Mouse (Mus musculus): ENCODE data around the gene Dhx30.
"Not testable (repeated sequence)": the region's sequence is repeated elsewhere in the genome, so short reads cannot be mapped to it uniquely, and the experiment has no call there.

Dhx30 gene

DNA sequence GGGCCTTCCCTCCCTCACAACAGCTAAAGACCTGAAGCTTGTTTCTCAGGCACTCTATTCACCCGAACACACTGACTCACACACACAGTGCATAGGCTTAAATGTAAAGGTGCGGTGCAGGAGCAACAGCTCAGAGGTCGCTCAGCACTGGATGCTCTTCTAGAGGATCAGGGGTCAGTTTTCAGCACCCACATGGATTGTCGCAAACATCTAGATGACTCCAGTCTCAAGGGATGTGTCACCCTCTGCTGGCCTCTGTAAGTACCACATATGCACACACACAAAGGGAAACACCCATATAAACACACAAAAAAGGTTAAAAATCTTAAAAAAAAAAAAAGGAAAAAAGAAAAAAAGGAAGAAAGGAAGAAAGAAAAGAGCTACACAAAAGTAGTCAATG is 22.9 kb downstream of the Dhx30 start:
- DNase-seq (ENCODE audit: low read depth, low spot score), result no peak

GRCm38 (mm10) chr9:110093303-110093702 is 24.3 kb downstream of the Dhx30 start:
- no peak for DNase-seq (ENCODE audit: low read depth, low spot score)

- DNase-seq (ENCODE audit: low read depth, low spot score), result no peak
Measured at GRCm38 (mm10) chr9:110085693-110086092, 31.9 kb downstream of the Dhx30 start.

- no peak for DNase-seq (ENCODE audit: low read depth, low spot score)
Measured at GRCm38 (mm10) chr9:110084201-110084964, 33.2 kb downstream of the Dhx30 start.

DNA sequence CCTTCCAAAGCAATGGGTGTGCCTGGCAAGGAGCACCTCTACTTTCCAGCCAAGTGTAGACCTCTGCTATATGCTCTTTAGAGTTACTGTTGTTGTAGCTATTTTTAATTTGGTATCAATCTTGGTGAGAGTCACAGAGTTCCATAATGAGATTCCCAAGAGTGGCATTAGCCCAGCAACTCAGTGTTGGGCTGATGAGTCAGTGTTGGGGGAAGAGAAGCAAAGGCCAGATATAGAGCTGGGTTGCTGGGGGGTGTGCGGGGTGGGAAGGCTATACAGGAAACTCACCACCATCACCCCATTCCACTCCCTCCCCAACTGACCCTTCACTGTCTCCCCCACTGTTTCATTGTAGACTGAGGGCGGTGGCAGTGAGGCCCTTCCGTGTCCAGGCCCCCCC is 36.6 kb downstream of the Dhx30 start:
- no peak for DNase-seq (ENCODE audit: low read depth, low spot score)

DNA sequence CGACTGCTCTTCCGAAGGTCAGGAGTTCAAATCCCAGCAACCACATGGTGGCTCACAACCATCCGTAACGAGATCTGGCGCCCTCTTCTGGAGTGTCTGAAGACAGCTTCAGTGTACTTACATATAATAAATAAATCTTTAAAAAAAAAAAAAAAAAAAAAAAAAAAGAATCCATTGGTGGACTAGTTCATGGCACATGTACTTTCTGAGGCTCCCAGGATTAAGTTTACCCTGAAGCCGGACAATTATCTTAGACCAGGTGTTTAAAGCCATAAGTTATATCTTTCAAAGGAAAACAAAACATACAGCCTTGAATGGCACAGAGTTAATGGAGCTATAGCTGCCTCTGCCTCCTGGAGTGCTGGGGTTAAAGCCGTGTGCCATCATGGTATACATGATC is 41.2 kb downstream of the Dhx30 start:
- DNase-seq (ENCODE audit: low read depth, low spot score), result not testable (repeated sequence)

DNA sequence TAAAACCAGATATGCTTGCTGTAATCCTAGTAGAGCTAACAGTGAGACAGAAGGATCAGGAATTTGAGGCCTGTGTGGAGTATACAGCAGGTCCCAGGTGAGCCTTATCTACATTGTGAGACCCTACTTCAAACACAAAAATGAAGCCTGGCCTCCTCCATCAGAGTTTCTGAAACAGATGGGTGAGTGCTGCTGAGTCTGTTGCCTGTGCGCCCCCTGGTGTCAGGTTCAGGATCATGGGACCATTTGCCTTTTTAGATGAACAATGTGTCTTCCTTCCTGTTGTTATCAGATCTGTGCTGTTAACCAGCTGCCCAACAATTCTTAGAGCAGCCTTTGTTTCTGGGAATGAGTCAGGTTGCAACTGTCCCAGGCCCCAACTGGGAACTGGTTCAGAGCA is 45.8 kb downstream of the Dhx30 start:
- peak; percentile 66 for DNase-seq (ENCODE audit: low read depth, low spot score)

- no peak for DNase-seq (ENCODE audit: low read depth, low spot score)
Measured at GRCm38 (mm10) chr9:110071011-110071410, 46.6 kb downstream of the Dhx30 start.

- DNase-seq (ENCODE audit: low read depth, low spot score), result no peak
Measured at GRCm38 (mm10) chr9:110070358-110070757, 47.3 kb downstream of the Dhx30 start.

DNA sequence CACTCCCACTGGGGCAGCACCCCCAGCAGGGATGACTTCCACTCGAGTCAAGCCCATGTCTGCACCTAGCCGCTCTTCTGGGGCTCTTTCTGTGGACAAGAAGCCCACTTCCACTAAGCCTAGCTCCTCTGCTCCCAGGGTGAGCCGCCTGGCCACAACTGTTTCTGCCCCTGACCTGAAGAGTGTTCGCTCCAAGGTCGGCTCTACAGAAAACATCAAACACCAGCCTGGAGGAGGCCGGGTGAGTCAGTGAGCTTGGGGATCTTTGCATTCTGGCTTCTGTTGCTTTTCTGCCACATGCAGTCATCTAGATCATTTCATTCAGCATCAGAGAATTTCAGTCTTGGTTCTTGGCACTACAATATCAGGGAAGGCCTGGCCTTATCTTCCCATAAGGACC is 48.9 kb downstream of the Dhx30 start:
- no peak for DNase-seq (ENCODE audit: low read depth, low spot score)

- DNase-seq (ENCODE audit: low read depth, low spot score), result no peak
Measured at GRCm38 (mm10) chr9:110064641-110065040, 53.0 kb downstream of the Dhx30 start.

- no peak for DNase-seq (ENCODE audit: low read depth, low spot score)
Measured at GRCm38 (mm10) chr9:110062861-110063260, 54.8 kb downstream of the Dhx30 start.

GRCm38 (mm10) chr9:110062405-110062804 is 55.2 kb downstream of the Dhx30 start:
- no peak for DNase-seq (ENCODE audit: low read depth, low spot score)

GRCm38 (mm10) chr9:110060761-110061160 is 56.9 kb downstream of the Dhx30 start:
- no peak for DNase-seq (ENCODE audit: low read depth, low spot score)

GRCm38 (mm10) chr9:110057200-110057599 is 60.4 kb downstream of the Dhx30 start:
- no peak for DNase-seq (ENCODE audit: low read depth, low spot score)

- DNase-seq (ENCODE audit: low read depth, low spot score), result no peak
Measured at GRCm38 (mm10) chr9:110054781-110055180, 62.8 kb downstream of the Dhx30 start.

DNA sequence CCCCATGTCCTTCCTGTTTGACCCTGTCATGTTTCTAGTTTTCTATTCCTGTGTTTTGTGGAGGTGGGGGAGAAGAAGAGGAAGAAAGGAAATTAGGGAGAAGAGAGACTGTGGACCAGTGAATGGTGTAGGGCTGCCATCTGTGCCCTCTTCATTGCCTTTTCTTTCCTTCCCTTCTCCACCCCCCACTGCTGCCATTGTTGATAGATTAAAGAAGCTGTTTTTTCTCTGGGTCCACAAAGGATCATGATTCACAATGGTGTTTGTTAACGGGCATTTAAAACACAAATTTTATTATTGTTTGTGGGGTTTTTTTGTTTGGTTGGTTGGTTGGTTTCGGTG is 63.6 kb downstream of the Dhx30 start:
- no peak for DNase-seq (ENCODE audit: low read depth, low spot score)

- DNase-seq (ENCODE audit: low read depth, low spot score), result no peak
Measured at GRCm38 (mm10) chr9:110053305-110054079, 64.1 kb downstream of the Dhx30 start.

- DNase-seq (ENCODE audit: low read depth, low spot score), result no peak
Measured at GRCm38 (mm10) chr9:110052951-110053304, 64.7 kb downstream of the Dhx30 start.

DNA sequence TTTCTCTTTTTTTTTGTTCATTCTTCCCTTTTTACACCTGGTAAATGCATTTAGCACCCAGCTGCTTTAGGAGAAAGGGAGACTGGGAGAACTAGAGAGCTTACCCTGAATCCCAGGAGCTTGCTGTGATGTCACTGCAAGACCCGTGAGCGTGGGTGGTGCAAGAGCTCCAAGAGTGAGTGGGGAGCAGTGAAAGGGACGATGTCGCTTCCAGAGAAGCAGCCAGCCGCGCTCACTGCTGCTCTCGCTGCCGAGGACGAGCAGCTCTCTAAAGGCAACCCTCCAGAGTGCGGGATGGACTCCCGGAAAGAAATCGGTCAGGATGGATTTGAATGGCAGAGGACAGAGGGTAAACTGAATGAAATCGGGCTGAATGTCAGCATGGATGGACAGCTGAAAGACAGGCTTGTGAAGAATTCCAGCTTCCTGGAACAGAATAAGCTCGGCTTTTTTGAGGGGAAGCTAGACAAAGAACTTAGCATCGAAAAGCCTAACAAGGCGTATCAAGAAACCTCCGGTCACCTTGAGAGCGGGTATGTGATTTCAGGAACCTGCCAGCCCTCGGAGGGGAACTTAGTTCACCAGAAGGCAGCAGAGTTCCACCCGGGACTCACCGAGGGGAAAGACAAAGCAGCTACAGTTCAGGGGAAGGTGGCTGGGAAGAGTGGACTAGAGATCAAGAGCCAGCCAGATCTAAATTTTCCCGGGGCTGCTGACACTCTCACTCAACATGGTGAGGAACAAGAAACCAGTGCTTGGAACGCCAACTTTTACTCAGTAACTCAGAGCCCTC is 65.6 kb downstream of the Dhx30 start:
- DNase-seq (ENCODE audit: low read depth, low spot score), result no peak

DNA sequence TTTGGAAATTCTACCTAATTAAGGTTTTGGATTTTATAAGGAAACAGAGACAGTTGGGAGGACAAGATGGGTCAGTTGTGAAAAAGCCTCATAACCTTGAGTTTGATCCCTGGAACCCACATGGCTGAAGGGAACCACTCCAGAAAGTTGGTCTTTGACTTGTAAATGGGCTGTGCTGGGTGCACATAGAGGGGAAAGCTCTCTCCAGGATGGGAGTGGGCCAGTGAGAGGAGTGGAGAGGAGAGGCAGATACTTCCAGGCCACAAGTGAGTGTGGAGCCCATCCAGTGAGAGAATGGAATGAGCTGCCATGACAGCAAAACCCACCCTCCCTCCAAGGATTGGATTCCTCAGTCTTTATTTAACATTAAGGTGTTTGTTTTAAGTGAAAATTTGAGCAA is 66.4 kb downstream of the Dhx30 start:
- DNase-seq (ENCODE audit: low read depth, low spot score), result no peak

DNA sequence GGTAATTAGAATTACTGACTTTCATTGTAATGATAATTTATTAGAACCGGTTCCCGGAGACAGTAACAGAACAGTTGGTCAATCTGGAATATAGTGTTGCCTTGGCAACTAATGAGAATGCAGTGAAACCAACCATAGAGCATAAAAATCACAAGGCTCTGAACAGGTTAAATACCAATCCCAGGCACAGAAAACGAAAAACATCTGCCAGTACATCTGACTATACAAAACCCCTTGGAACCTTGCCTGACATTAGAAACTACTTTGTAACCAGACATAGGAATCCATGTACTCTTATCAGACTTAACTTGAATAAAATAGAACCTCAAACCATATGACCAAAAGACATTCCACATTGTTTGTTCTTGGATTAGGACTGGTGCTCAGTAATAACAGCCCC is 69.8 kb downstream of the Dhx30 start:
- no peak for DNase-seq (ENCODE audit: low read depth, low spot score)

Measured in CD4-positive helper T cell, adult 2 months (primary cell).